Mouse (Mus musculus) liver, adult 2 months (tissue): Measurements from ENCODE around the gene Icam5.

Source experiments
- CTCF ChIP-seq: fragments of 200-500 bp; IDR thresholded peaks from 2 replicates; pipeline ENCODE4 v1.5.1; 2011; ENCODE audit warnings: low read depth, low read length, control low read depth
- POLR2A ChIP-seq: fragments of 200-500 bp; IDR thresholded peaks from 2 replicates; pipeline ENCODE4 v1.6.1; 2011; ENCODE audit warnings: low read length, control low read depth; ENCODE audit not compliant: insufficient read depth; ENCODE audit errors: extremely low read depth

DNA sequence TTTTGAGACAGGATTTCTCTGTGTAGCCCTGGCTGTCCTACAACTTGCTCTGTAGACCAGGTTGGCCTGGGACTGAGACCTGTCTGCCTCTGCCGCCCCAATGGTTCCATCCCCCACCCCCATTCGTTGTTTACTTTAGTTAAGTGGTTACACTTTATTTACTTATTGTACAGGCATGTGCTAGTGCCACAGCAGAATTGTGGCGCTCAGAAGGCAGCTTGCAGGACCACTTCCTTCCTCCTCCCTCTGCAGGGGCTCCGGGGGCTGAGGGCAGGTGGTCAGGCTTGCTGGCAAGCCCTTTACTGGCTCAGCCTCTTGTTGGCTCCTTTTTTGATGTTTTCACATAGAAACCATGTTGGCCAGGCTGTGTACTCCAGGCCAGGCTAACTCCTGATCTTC is 14.7 kb upstream of the Icam5 start:
- TF ChIP-seq CTCF (no peak), POLR2A (no peak)
